Mouse (Mus musculus) bone marrow macrophage, adult 2 months (primary cell): ENCODE data around the gene Cfap126.

ENCODE experiments used
- CTCF ChIP-seq: IDR thresholded peaks from 2 replicates; pipeline ENCODE4 v1.5.1; 2012; ENCODE audit warnings: low read depth, mild to moderate bottlenecking, low read length, moderate library complexity
- POLR2A ChIP-seq: IDR thresholded peaks from 2 replicates; pipeline ENCODE4 v1.6.1; 2012; ENCODE audit warnings: mild to moderate bottlenecking, low read depth, low read length, borderline replicate concordance

DNA sequence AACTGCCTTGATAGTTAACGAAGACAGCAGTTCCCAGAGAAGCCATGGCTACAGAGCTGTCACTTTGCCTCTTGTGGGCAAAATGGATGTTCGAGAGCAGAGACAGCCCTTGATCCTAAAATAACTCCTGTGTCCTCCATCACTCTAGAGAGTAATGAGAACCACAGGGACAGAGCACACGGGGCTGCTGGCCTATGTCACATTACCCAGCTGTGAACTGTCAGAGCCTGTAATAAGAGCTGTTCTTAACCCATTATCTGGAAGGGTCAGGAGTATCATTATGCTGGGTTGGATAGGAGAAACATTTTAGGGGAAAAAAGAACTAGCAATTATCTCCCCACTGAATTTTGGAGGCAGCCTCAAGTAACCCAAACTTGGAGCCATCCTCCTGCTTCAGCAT is 7.2 kb downstream of the Cfap126 start:
- TF ChIP-seq CTCF (no peak), POLR2A (no peak)
